8 mouse cellular contexts compared by ENCODE assay signal in the genomic region with DNA sequence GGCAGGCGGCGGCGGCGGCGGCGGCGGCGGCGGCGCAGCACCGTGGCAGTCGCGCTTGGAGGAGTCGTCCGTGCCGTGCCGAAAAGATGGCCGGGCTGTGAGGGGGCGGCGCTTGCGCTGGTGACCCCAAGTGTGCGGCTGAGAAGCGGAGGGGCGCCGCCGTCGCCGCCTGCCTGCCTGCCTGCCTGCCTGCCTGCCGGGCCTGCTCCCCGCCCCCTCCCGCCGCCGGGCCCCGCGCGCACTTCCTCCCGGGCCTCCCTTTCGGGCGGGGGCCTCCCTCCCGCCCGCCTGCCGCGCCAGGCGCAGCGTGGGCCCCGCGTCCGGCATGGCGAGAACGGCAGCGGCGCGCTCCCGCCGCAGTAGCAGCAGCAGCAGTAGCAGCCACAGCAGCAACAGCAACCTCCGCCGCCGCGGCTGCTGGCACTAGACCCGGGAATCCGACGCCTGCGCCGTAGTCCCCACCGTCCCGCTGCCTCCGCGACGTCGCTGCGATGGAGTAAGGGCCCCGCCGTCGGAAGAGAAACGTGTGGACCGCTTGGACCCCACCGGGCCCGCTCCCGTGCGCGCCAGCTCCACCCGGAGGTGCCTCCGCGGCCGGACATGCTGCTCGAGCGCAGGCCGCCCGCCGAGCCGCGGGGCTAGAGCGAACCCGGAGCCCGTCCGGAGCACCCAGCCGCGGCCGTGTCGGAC. TPM values are rescaled to one million over a fixed set of nuclear protein-coding genes. Genes with fewer than 3 reads are reported as not detected.
DNase-seq lines count a peak whose midpoint lies in the region; ATAC-seq lines count a peak whose summit lies in the region.

No protein-coding gene starts in this region.

- intact Hi-C loops in left cerebral cortex, postnatal 14 days (cut with DNase I) = loop anchor here (1.0 to 5.0 kb wide), 3 partner anchors 40 to 432 kb away; a partner anchor contains a TSS

- peak; percentile 9; the same call in 1 of the 2 replicates for ATAC-seq in common myeloid progenitor, adult 5-6 weeks (replicated peaks; ENCODE audit: low read depth, poor library complexity, severe bottlenecking)
- peak; percentile 25 for ATAC-seq in megakaryocyte-erythroid progenitor cell, adult 5-6 weeks (replicated peaks; ENCODE audit: low FRiP score, low TSS enrichment, poor library complexity, severe bottlenecking)

- DNase-seq in ZHBTc4 (ENCODE audit: low read depth, low spot score) = peak; percentile 81
- DNase-seq in gastrocnemius, adult 8-10 months (ENCODE audit: low spot score in 2 of 2) = peak; percentile 74 to 83
- peak; percentile 88 for DNase-seq in induced T-regulatory cell, adult 2 months (ENCODE audit: low read depth)
- DNase-seq in left cerebral cortex, postnatal 14 days (ENCODE audit: low spot score in 2 of 2) = peak; percentile 82 to 83
- peak; percentile 85 for DNase-seq in right cerebral cortex, postnatal 14 days
- DNase-seq in urinary bladder, postnatal 36 days (ENCODE audit: low spot score in 2 of 2) = peak; percentile 76 to 87

RNA-seq across cellular contexts. Expression of a gene that starts 0.6 kb away (rescaled TPM):
- 55.4 and 75.5 TPM in 2 replicates for total RNA-seq in common myeloid progenitor, adult 5-6 weeks (2017)
- 10 to 100 TPM; 26.3 to 30.8 (median 29.6) TPM for total RNA-seq in gastrocnemius, adult 8-10 months (2022)
- total RNA-seq in left cerebral cortex, postnatal 14 days (2021) = 10 to 100 TPM; 54.8 to 59.7 TPM
- total RNA-seq in megakaryocyte-erythroid progenitor cell, adult 5-6 weeks (2014; fragmentation: Nextera tagmentation) = 50.4 and 86.2 TPM in 2 replicates
- total RNA-seq in megakaryocyte-erythroid progenitor cell, adult 5-6 weeks (2017) = 50.3 and 52.2 TPM in 2 replicates

RNA-seq across cellular contexts. Expression of a gene that starts 39.8 kb away (rescaled TPM):
- total RNA-seq in common myeloid progenitor, adult 5-6 weeks (2017) = 13.6 and 17.5 TPM in 2 replicates
- total RNA-seq in gastrocnemius, adult 8-10 months (2022) = 10 to 100 TPM; 55.7 to 66.5 (median 62.8) TPM
- 10 to 100 TPM; 46.1 to 50.8 TPM for total RNA-seq in left cerebral cortex, postnatal 14 days (2021)
- 27.7 and 37.8 TPM in 2 replicates for total RNA-seq in megakaryocyte-erythroid progenitor cell, adult 5-6 weeks (2014; fragmentation: Nextera tagmentation)
- 23.4 and 33.2 TPM in 2 replicates for total RNA-seq in megakaryocyte-erythroid progenitor cell, adult 5-6 weeks (2017)

Comparison
In these comparisons a context has a peak if more than half of its experiments do, and no peak if none do; other contexts are left out.
1. Peak in every context shown above with its lines: DNase-seq and ATAC-seq.